Mouse (Mus musculus): Measurements from ENCODE around the gene Vmn2r70. TPM values are rescaled to one million over a fixed set of nuclear protein-coding genes. Genes with fewer than 3 reads are reported as not detected.

Gene Vmn2r70
- 0.01 TPM in 1 of 2 replicates, not detected in the other for polyA plus RNA-seq (2012)

DNA sequence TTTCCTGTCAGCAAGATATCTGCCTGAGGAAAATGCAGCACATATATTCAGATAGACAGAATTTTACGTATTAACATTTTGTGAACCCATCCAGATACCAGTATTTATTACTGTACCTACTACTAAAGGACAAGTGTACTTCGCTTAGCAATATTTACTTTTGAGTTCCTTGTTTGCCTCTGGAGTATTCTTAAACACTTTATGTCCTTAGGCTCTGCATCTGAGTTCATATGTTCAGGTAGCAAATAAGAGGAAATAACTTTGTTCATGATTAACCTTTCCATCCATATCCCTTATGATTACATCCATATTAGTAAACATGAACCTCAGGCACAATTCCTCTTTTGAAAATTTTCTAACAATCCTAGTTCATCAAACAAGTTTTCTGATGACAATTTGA lies at the start of gene Vmn2r70:
Vmn2r70 (minus strand) TSS at position 101 of the 400 bp plus-strand sequence.

DNA sequence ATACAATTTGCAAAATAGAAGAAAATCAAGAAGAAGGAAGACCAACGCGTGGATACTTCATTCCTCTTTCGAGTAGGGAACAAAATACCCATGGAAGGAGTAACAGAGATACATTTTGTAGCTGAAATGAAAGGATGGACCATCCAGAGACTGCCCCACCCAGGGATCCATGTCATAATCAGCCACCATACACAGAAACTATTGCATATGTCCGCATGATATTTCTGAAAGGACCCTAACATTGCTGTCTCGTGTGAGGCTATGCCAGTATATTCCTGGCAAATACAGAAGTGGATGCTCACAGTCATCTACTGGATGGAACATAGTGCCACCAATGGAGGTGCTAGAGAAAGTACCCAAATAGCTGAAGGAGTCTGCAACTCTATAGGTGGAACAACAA lies 6.2 kb downstream of the Vmn2r70 start, which contains the start of gene Vmn2r71:
Vmn2r71 (plus strand) TSS at position 301 of the 400 bp plus-strand sequence.

Other genes with a start within 250 kb of the Vmn2r70 start
- gene Vmn2r69, start 153.3 kb downstream of the Vmn2r70 start, polyA plus RNA-seq (2012) = under 0.01 TPM in 1 of 2 replicates, not detected in the other
- gene Vmn2r71, start 6.1 kb downstream of the Vmn2r70 start, polyA plus RNA-seq (2012) = not detected in 2 replicates
- not detected in 2 replicates for gene Vmn2r72, start 185.9 kb upstream of the Vmn2r70 start, polyA plus RNA-seq (2012)